Mouse (Mus musculus) intestine, embryonic 14.5 days (tissue): ENCODE measurements around the gene Gucy1b2. TPM values are rescaled to one million over a fixed set of nuclear protein-coding genes. Genes with fewer than 3 reads are reported as not detected.

Experiments used
- ATAC-seq: fragments of 200-750 bp; cut with Nextera tagmentation; replicated peaks from 2 replicates; pipeline ENCODE4 v1.8.0; 2017; ENCODE audit warnings: low read depth, moderate number of reproducible peaks, moderate TSS enrichment, moderate library complexity; ENCODE audit not compliant: low FRiP score, low TSS enrichment
- DNase-seq: peaks from one replicate; pipeline ENCODE4 v3.0.0-alpha.2; 2018; ENCODE audit warnings: low spot score
- H3K27ac ChIP-seq: fragments of 300-500 bp; sonication (generic); 2 replicates; pipeline ENCODE4 v1.5.1; 2014; ENCODE audit warnings: low read depth, mild to moderate bottlenecking, control low read depth
- H3K27me3 ChIP-seq: fragments of 300-500 bp; sonication (generic); replicated peaks from 2 replicates; pipeline ENCODE4 v1.6.1; 2014; ENCODE audit warnings: low read length, control low read depth; ENCODE audit not compliant: control insufficient read depth, insufficient read depth
- H3K36me3 ChIP-seq: fragments of 300-500 bp; sonication (generic); 2 replicates; pipeline ENCODE4 v1.6.1; 2014; ENCODE audit warnings: low read length, control low read depth; ENCODE audit not compliant: control insufficient read depth, insufficient read depth
- H3K4me1 ChIP-seq: fragments of 300-500 bp; sonication (generic); replicated peaks from 2 replicates; pipeline ENCODE4 v1.6.1; 2014; ENCODE audit warnings: low read length, control low read depth, mixed read lengths; ENCODE audit not compliant: control insufficient read depth, insufficient read depth
- H3K4me2 ChIP-seq: fragments of 300-500 bp; sonication (generic); 2 replicates; pipeline ENCODE4 v1.6.1; 2014; ENCODE audit warnings: low read length
- H3K4me3 ChIP-seq: fragments of 300-500 bp; sonication (generic); 2 replicates; pipeline ENCODE4 v1.5.1; 2014; ENCODE audit warnings: low read depth, low read length, control low read depth, mixed read lengths
- H3K9ac ChIP-seq: fragments of 300-500 bp; sonication (generic); 2 replicates; pipeline ENCODE4 v1.6.1; 2014; ENCODE audit warnings: mild to moderate bottlenecking, low read length
- H3K9me3 ChIP-seq: fragments of 300-500 bp; sonication (generic); 2 replicates; pipeline ENCODE4 v1.6.1; 2016; ENCODE audit warnings: low read length, control low read depth; ENCODE audit not compliant: control insufficient read depth
- WGBS: fragments of 180-500 bp; shearing (Covaris S2); extraction: QIAGEN DNeasy Blood & Tissue Kit; methylation state at CpG from one replicate; pipeline ENCODE4 v1.1.7; 2014; 5-methylcytosine and 5-hydroxymethylcytosine counted together
- polyA plus RNA-seq: library from polyadenylated mRNA; unstranded; fragments of >200 nt; fragmentation: Nextera tagmentation; extraction: Ambion mirVana; gene quantifications from 2 replicates; pipeline ENCODE4 v1.2.1, GENCODE M21; 2014

Gene Gucy1b2
- polyA plus RNA-seq, 1 experiment from 2014 or later: not detected

DNA sequence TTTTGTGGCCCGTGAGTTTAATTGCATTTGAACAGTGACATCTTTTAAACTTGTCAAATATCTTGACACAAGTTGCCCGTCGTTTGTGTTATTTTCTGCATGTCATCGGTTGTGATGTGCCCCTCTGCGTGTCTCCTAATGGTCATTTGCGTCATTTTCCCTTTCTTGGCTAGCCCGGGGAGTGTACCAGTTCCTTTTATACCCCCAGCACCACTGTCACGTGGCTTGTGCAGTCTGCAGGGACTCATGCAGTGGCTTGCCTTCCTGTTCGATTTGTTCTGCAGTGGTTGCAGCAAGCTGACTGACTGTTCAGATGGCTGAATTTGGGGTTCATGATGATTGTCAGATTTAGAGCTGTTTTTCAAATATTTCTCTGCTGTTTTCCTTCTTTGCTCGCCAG is 82.1 kb downstream of the Gucy1b2 start:
- WGBS: 72% methylated on average over 10 of the region's 10 CpGs
- Histone ChIP-seq H3K4me1 (peaks cover 8% of the 10 kb centered on the region; the same call in 1 of the 2 replicates), H3K36me3 (peaks cover 1% of the 10 kb centered on the region; the same call in 1 of the 2 replicates), H3K4me2 (no peak overlapping the region), H3K4me3 (no peak overlapping the region), H3K9me3 (no peaks in the 10 kb centered on the region), H3K27ac (no peak overlapping the region), H3K27me3 (no peaks in the 10 kb centered on the region), H3K9ac (no peak overlapping the region)
- DNase-seq (no peak), ATAC-seq (no peak)

- DNase-seq (no peak), ATAC-seq (no peak)
- Histone ChIP-seq H3K27me3 (no peaks in the 10 kb centered on the region), H3K9ac (no peak overlapping the region), H3K36me3 (peaks cover 7% of the 10 kb centered on the region), H3K4me1 (peaks cover 8% of the 10 kb centered on the region; the same call in 1 of the 2 replicates), H3K4me2 (no peak overlapping the region), H3K27ac (no peak overlapping the region), H3K9me3 (no peaks in the 10 kb centered on the region), H3K4me3 (no peak overlapping the region)
- WGBS: 20% methylated on average over 6 of the region's 6 CpGs
Measured at GRCm38 (mm10) chr14:62370819-62371218, 85.3 kb downstream of the Gucy1b2 start.

GRCm38 (mm10) chr14:62363774-62364173 is 92.3 kb downstream of the Gucy1b2 start:
- Histone ChIP-seq H3K9me3 (no peaks in the 10 kb centered on the region), H3K36me3 (peaks cover 29% of the 10 kb centered on the region), H3K27ac (no peak overlapping the region), H3K4me3 (no peak overlapping the region), H3K4me2 (no peak overlapping the region), H3K9ac (no peak overlapping the region), H3K27me3 (no peaks in the 10 kb centered on the region), H3K4me1 (no peaks in the 10 kb centered on the region)
- ATAC-seq (no peak), DNase-seq (no peak)
- 90% methylated on average over 2 of the region's 2 CpGs for WGBS

GRCm38 (mm10) chr14:62361263-62361980 is 94.7 kb downstream of the Gucy1b2 start:
- Histone ChIP-seq H3K27ac (no peak overlapping the region), H3K27me3 (no peaks in the 10 kb centered on the region), H3K4me1 (no peaks in the 10 kb centered on the region), H3K9me3 (no peaks in the 10 kb centered on the region), H3K4me2 (no peak overlapping the region), H3K36me3 (peaks cover 25% of the 10 kb centered on the region), H3K4me3 (no peak overlapping the region), H3K9ac (no peak overlapping the region)
- peak; percentile 15 for DNase-seq
- WGBS: 45% methylated on average over 8 of the region's 8 CpGs
- no peak for ATAC-seq

- no peak overlapping the region for H3K9ac ChIP-seq
- H3K9me3 ChIP-seq: no peaks in the 10 kb centered on the region
- H3K4me1 ChIP-seq: no peaks in the 10 kb centered on the region
- H3K4me3 ChIP-seq: no peak overlapping the region
- WGBS: 81% methylated on average over 7 of the region's 7 CpGs
- H3K4me2 ChIP-seq: no peak overlapping the region
- H3K27ac ChIP-seq: no peak overlapping the region
- ATAC-seq: no peak
- DNase-seq: no peak
- H3K27me3 ChIP-seq: no peaks in the 10 kb centered on the region
- H3K36me3 ChIP-seq: peaks cover 9% of the 10 kb centered on the region; the same call in 1 of the 2 replicates
Measured at GRCm38 (mm10) chr14:62355201-62355600, 100.9 kb downstream of the Gucy1b2 start.

DNA sequence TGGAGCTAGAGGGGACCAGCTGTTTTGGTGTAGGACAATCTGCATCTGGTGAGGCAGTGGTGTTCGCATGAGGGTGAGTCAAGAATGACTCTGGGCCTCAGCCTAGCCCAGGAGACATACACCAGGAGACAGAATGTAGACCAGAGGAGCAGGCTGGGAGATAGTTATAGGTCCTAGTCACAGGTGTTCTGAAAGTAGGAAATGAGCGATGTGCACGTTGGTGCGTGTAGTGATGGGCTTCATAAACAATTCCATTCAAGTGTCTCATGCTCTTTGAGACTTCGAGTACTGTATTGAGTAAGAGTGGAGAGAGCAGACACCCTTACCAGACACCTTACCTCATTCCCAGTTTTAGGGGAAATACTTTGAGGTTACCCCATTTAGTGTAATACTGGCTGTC is 102.3 kb downstream of the Gucy1b2 start:
- Histone ChIP-seq H3K9me3 (no peaks in the 10 kb centered on the region), H3K4me1 (no peaks in the 10 kb centered on the region), H3K36me3 (peaks cover 15% of the 10 kb centered on the region; the same call in 1 of the 2 replicates), H3K9ac (no peak overlapping the region), H3K27ac (no peak overlapping the region), H3K27me3 (no peaks in the 10 kb centered on the region), H3K4me3 (no peak overlapping the region), H3K4me2 (no peak overlapping the region)
- DNase-seq: no peak
- 89% methylated on average over 5 of the region's 5 CpGs for WGBS
- no peak for ATAC-seq

DNA sequence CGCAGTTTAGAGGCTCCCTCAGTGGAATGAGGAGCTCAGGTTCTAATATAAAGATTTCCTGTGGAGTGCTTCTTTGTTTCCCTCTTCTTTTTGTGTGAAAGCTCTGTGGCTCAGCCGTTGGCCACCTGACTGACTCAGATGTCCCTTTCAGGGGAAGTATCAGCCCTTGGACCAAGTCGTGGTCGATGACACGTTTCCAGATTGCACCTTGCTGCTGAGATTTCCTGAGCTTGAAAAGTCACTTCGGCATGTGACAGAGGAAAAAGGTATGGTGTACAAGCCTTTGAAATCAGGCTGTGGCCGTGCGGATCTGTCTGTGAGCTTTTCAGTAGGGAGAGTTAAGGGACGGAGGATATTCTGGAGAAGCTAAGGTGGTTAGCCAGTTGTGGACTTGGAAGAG is 102.7 kb downstream of the Gucy1b2 start:
- no peaks in the 10 kb centered on the region for H3K4me1 ChIP-seq
- no peak overlapping the region for H3K4me2 ChIP-seq
- no peaks in the 10 kb centered on the region for H3K9me3 ChIP-seq
- no peak for ATAC-seq
- H3K9ac ChIP-seq: no peak overlapping the region
- peaks cover 15% of the 10 kb centered on the region; the same call in 1 of the 2 replicates for H3K36me3 ChIP-seq
- H3K4me3 ChIP-seq: no peak overlapping the region
- no peaks in the 10 kb centered on the region for H3K27me3 ChIP-seq
- no peak overlapping the region for H3K27ac ChIP-seq
- DNase-seq: no peak
- WGBS: 85% methylated on average over 9 of the region's 9 CpGs

GRCm38 (mm10) chr14:62350890-62351289 is 105.2 kb downstream of the Gucy1b2 start:
- DNase-seq: no peak
- Histone ChIP-seq H3K9ac (no peak overlapping the region), H3K4me3 (no peak overlapping the region), H3K27me3 (no peaks in the 10 kb centered on the region), H3K27ac (no peak overlapping the region), H3K36me3 (peaks cover 15% of the 10 kb centered on the region; the same call in 1 of the 2 replicates), H3K4me2 (no peak overlapping the region), H3K4me1 (no peaks in the 10 kb centered on the region), H3K9me3 (no peaks in the 10 kb centered on the region)
- ATAC-seq: no peak
- WGBS: 86% methylated on average over 3 of the region's 3 CpGs

DNA sequence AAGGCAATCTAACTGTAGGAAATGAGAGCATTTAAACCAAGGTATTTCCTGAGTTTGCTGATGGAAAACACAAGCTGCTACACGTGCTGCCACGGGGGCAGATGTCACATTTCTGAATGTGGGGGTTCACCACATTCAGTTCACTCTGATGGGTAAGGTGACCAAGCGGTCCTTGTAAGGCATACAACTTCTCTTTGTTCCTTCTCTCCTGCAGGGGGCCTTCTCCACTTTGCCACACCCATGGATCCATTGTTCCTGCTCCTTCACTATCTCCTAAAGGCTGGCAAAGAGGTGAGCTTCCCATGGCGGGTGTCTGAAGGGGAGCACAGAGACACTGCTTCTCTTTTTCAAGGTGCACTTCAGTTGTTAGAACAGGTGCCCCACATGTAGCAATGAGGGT is 105.9 kb downstream of the Gucy1b2 start:
- Histone ChIP-seq H3K36me3 (peaks cover 15% of the 10 kb centered on the region; the same call in 1 of the 2 replicates), H3K4me1 (no peaks in the 10 kb centered on the region), H3K4me3 (no peak overlapping the region), H3K27ac (no peak overlapping the region), H3K9ac (no peak overlapping the region), H3K9me3 (no peaks in the 10 kb centered on the region), H3K4me2 (no peak overlapping the region), H3K27me3 (no peaks in the 10 kb centered on the region)
- DNase-seq (no peak), ATAC-seq (no peak)
- WGBS: 88% methylated on average over 4 of the region's 4 CpGs
